Mouse (Mus musculus): ENCODE results near the gene Pappa2. TPM values are rescaled to one million over a fixed set of nuclear protein-coding genes. Genes with fewer than 3 reads are reported as not detected.

Pappa2 gene
- polyA plus RNA-seq, 1 experiment from 2014 or later = 1.5 TPM

GRCm38 (mm10) chr1:158953479-158954207, 26.6 kb downstream of the Pappa2 start:
- WGBS = 46% methylated on average over 6 of the region's 6 CpGs
- peak; percentile 90 for ATAC-seq (replicated peaks; ENCODE audit: low FRiP score)
- DNase-seq (ENCODE audit: low spot score) = peak; percentile 72

GRCm38 (mm10) chr1:158949041-158949440, 31.2 kb downstream of the Pappa2 start:
- Histone ChIP-seq H3K4me1 (replicated peaks; ENCODE audit: control insufficient read depth, insufficient read depth, low read length) (no peaks in the 10 kb centered on the region), H3K4me2 (ENCODE audit: low read depth, low read length, severe bottlenecking) (no peak overlapping the region), H3K27me3 (ENCODE audit: control insufficient read depth, insufficient read depth, low read length) (no peaks in the 10 kb centered on the region), H3K4me3 (ENCODE audit: low read depth, low read length) (no peak overlapping the region), H3K27ac (ENCODE audit: low read depth, low read length) (no peak overlapping the region), H3K36me3 (ENCODE audit: control insufficient read depth, insufficient read depth, low read length) (no peaks in the 10 kb centered on the region), H3K9me3 (ENCODE audit: control insufficient read depth, low read length) (no peaks in the 10 kb centered on the region), H3K9ac (ENCODE audit: low read length) (no peak overlapping the region)
- no peak for DNase-seq (ENCODE audit: low spot score)
- no peak for ATAC-seq (replicated peaks; ENCODE audit: low FRiP score)
- WGBS = 86% methylated on average over 6 of the region's 6 CpGs

More at GRCm38 (mm10) chr1:158953479-158954207, 26.6 kb downstream of the Pappa2 start:
- no peaks in the 10 kb centered on the region for H3K4me1 ChIP-seq (replicated peaks; ENCODE audit: control insufficient read depth, insufficient read depth, low read length)
- H3K27me3 ChIP-seq (ENCODE audit: control insufficient read depth, insufficient read depth, low read length) = no peaks in the 10 kb centered on the region
- no peaks in the 10 kb centered on the region for H3K9me3 ChIP-seq (ENCODE audit: control insufficient read depth, low read length)
- no peaks in the 10 kb centered on the region for H3K36me3 ChIP-seq (ENCODE audit: control insufficient read depth, insufficient read depth, low read length)
- no peak overlapping the region for H3K4me3 ChIP-seq (ENCODE audit: low read depth, low read length)
- no peak overlapping the region for H3K27ac ChIP-seq (ENCODE audit: low read depth, low read length)
- no peak overlapping the region for H3K4me2 ChIP-seq (ENCODE audit: low read depth, low read length, severe bottlenecking)
- H3K9ac ChIP-seq (ENCODE audit: low read length) = no peak overlapping the region

- Histone ChIP-seq H3K27me3 (ENCODE audit: control insufficient read depth, insufficient read depth, low read length) (no peaks in the 10 kb centered on the region), H3K27ac (ENCODE audit: low read depth, low read length) (no peak overlapping the region), H3K36me3 (ENCODE audit: control insufficient read depth, insufficient read depth, low read length) (no peaks in the 10 kb centered on the region), H3K9me3 (ENCODE audit: control insufficient read depth, low read length) (no peaks in the 10 kb centered on the region), H3K4me3 (ENCODE audit: low read depth, low read length) (no peak overlapping the region), H3K4me1 (replicated peaks; ENCODE audit: control insufficient read depth, insufficient read depth, low read length) (no peaks in the 10 kb centered on the region), H3K4me2 (ENCODE audit: low read depth, low read length, severe bottlenecking) (no peak overlapping the region), H3K9ac (ENCODE audit: low read length) (no peak overlapping the region)
- no peak for ATAC-seq (replicated peaks; ENCODE audit: low FRiP score)
- WGBS = 86% methylated on average over 6 of the region's 6 CpGs
- no peak for DNase-seq (ENCODE audit: low spot score)
Observed at GRCm38 (mm10) chr1:158947981-158948735, 32.1 kb downstream of the Pappa2 start.

DNA sequence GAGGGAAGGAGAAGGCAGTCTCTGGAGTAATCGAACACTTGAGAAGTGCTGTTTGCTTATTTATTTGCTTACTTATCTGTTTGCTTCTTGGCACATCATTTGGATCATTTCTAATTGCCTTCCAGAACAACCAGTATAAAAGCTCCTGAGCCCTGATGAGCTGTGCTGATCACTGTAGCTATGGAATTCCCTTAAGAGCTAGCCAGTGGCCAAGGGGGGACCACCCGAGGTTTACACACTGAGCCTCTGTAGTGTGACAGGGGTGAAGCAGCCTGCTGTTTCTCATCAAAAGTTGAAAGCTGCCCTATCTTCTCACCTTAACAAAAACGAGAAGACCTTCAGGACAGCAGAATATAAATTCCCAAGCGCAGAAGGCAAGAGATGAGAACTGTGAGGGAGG, 35.4 kb downstream of the Pappa2 start:
- ATAC-seq (replicated peaks; ENCODE audit: low FRiP score) (no peak), DNase-seq (ENCODE audit: low spot score) (no peak)
- no peaks in the 10 kb centered on the region for H3K9me3 ChIP-seq (ENCODE audit: control insufficient read depth, low read length)
- H3K9ac ChIP-seq (ENCODE audit: low read length) = no peak overlapping the region
- H3K4me1 ChIP-seq (replicated peaks; ENCODE audit: control insufficient read depth, insufficient read depth, low read length) = no peaks in the 10 kb centered on the region
- H3K4me3 ChIP-seq (ENCODE audit: low read depth, low read length) = no peak overlapping the region
- no peaks in the 10 kb centered on the region for H3K36me3 ChIP-seq (ENCODE audit: control insufficient read depth, insufficient read depth, low read length)
- H3K27me3 ChIP-seq (ENCODE audit: control insufficient read depth, insufficient read depth, low read length) = no peaks in the 10 kb centered on the region
- 78% methylated on average over 4 of the region's 4 CpGs for WGBS
- no peak overlapping the region for H3K27ac ChIP-seq (ENCODE audit: low read depth, low read length)
- H3K4me2 ChIP-seq (ENCODE audit: low read depth, low read length, severe bottlenecking) = no peak overlapping the region

- ATAC-seq (replicated peaks; ENCODE audit: low FRiP score) (no peak), DNase-seq (ENCODE audit: low spot score) (no peak)
- no peaks in the 10 kb centered on the region for H3K27me3 ChIP-seq (ENCODE audit: control insufficient read depth, insufficient read depth, low read length)
Observed at GRCm38 (mm10) chr1:158942864-158943263, 37.4 kb downstream of the Pappa2 start.

DNA sequence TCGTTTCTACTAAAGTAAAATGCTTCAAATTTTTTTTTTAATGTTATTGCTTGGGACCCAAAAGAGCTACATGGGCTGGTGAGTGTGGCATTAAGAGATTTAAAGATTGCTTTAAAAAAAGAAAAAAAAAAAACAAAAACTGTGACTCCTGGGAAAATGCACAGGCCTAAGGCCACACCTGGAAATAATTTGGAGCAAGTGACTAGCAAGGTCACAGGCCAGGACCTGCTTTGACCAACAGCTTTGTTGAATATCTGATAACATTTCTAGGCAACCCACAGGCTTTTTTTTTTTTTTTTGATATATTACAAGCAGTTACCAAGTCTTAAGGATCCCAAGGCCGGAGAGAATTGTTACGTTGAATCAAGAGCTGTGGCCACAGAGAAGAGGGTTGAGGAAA, 39.3 kb downstream of the Pappa2 start:
- Histone ChIP-seq H3K27ac (ENCODE audit: low read depth, low read length) (no peak overlapping the region), H3K9me3 (ENCODE audit: control insufficient read depth, low read length) (no peaks in the 10 kb centered on the region), H3K36me3 (ENCODE audit: control insufficient read depth, insufficient read depth, low read length) (no peaks in the 10 kb centered on the region), H3K27me3 (ENCODE audit: control insufficient read depth, insufficient read depth, low read length) (no peaks in the 10 kb centered on the region), H3K4me2 (ENCODE audit: low read depth, low read length, severe bottlenecking) (no peak overlapping the region), H3K9ac (ENCODE audit: low read length) (no peak overlapping the region), H3K4me3 (ENCODE audit: low read depth, low read length) (no peak overlapping the region), H3K4me1 (replicated peaks; ENCODE audit: control insufficient read depth, insufficient read depth, low read length) (no peaks in the 10 kb centered on the region)
- no peak for ATAC-seq (replicated peaks; ENCODE audit: low FRiP score)
- no peak for DNase-seq (ENCODE audit: low spot score)
- 81% methylated on average over 3 of the region's 3 CpGs for WGBS

More at GRCm38 (mm10) chr1:158942864-158943263, 37.4 kb downstream of the Pappa2 start:
- H3K9ac ChIP-seq (ENCODE audit: low read length) = no peak overlapping the region
- no peaks in the 10 kb centered on the region for H3K4me1 ChIP-seq (replicated peaks; ENCODE audit: control insufficient read depth, insufficient read depth, low read length)
- no peaks in the 10 kb centered on the region for H3K36me3 ChIP-seq (ENCODE audit: control insufficient read depth, insufficient read depth, low read length)
- no peak overlapping the region for H3K27ac ChIP-seq (ENCODE audit: low read depth, low read length)
- no peak overlapping the region for H3K4me3 ChIP-seq (ENCODE audit: low read depth, low read length)
- H3K9me3 ChIP-seq (ENCODE audit: control insufficient read depth, low read length) = no peaks in the 10 kb centered on the region
- no peak overlapping the region for H3K4me2 ChIP-seq (ENCODE audit: low read depth, low read length, severe bottlenecking)
- WGBS = 69% methylated on average over 3 of the region's 3 CpGs

GRCm38 (mm10) chr1:158934447-158934846, 45.8 kb downstream of the Pappa2 start:
- Histone ChIP-seq H3K4me3 (ENCODE audit: low read depth, low read length) (no peak overlapping the region), H3K27ac (ENCODE audit: low read depth, low read length) (no peak overlapping the region), H3K9ac (ENCODE audit: low read length) (no peak overlapping the region), H3K4me2 (ENCODE audit: low read depth, low read length, severe bottlenecking) (no peak overlapping the region), H3K4me1 (replicated peaks; ENCODE audit: control insufficient read depth, insufficient read depth, low read length) (no peaks in the 10 kb centered on the region), H3K9me3 (ENCODE audit: control insufficient read depth, low read length) (no peaks in the 10 kb centered on the region), H3K27me3 (ENCODE audit: control insufficient read depth, insufficient read depth, low read length) (no peaks in the 10 kb centered on the region), H3K36me3 (ENCODE audit: control insufficient read depth, insufficient read depth, low read length) (no peaks in the 10 kb centered on the region)
- whole genome bisulfite sequencing = 91% methylated on average over 3 of the region's 3 CpGs
- DNase-seq (ENCODE audit: low spot score) = no peak
- ATAC-seq (replicated peaks; ENCODE audit: low FRiP score) = no peak

DNA sequence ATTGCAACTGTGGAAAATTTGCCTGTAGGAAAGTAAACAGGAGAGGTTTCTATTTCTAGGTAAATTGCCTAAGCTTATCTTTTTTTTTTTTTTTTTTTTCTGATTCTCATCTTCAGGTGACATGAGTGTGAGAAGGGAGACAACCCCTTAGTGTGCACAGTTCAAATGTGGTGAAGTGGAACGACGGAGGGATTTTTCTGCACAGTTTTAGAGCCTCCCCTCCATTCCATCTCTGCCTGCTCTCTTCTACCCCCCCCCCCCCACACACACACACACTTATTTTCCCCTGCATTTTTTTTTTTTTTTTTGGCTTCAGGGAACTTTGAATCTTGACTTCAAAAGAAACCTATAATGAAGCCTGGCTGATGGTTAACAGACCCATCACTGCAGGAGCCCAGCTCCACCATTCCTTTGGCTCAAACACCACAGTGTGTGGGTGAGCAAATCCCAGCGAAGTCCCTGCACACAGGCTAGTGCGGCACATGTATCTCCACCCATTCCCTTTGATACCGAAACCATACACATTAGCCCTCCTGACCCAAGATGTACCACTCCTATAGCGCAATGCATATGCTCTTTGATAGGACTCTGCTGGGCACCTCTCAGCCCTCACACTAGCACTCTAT, 49.0 kb downstream of the Pappa2 start:
- Histone ChIP-seq H3K36me3 (ENCODE audit: control insufficient read depth, insufficient read depth, low read length) (no peaks in the 10 kb centered on the region), H3K4me2 (ENCODE audit: low read depth, low read length, severe bottlenecking) (no peak overlapping the region), H3K9ac (ENCODE audit: low read length) (no peak overlapping the region), H3K27me3 (ENCODE audit: control insufficient read depth, insufficient read depth, low read length) (no peaks in the 10 kb centered on the region), H3K27ac (ENCODE audit: low read depth, low read length) (no peak overlapping the region), H3K4me3 (ENCODE audit: low read depth, low read length) (no peak overlapping the region), H3K4me1 (replicated peaks; ENCODE audit: control insufficient read depth, insufficient read depth, low read length) (no peaks in the 10 kb centered on the region), H3K9me3 (ENCODE audit: control insufficient read depth, low read length) (no peaks in the 10 kb centered on the region)
- ATAC-seq (replicated peaks; ENCODE audit: low FRiP score) = no peak
- no peak for DNase-seq (ENCODE audit: low spot score)
- WGBS = 85% methylated on average over 6 of the region's 6 CpGs
